Mouse (Mus musculus) bone marrow, adult 2 months (tissue): ENCODE results near the gene Crispld2. TPM values are rescaled to one million over a fixed set of nuclear protein-coding genes. Genes with fewer than 3 reads are reported as not detected.

Experiments
- H3K27ac ChIP-seq: fragments of 200-500 bp; 2 replicates; pipeline ENCODE4 v1.5.1; 2012; ENCODE audit warnings: low read depth, mild to moderate bottlenecking, control low read depth, inconsistent platforms, low read length; ENCODE audit not compliant: control insufficient read depth, poor library complexity, insufficient read depth
- H3K4me1 ChIP-seq: fragments of 200-500 bp; 2 replicates; pipeline ENCODE4 v1.6.1; 2011; ENCODE audit warnings: low read length; ENCODE audit not compliant: control insufficient read depth, insufficient read depth
- H3K4me3 ChIP-seq: fragments of 200-500 bp; replicated peaks from 2 replicates; pipeline ENCODE3; 2011; ENCODE audit warnings: mild to moderate bottlenecking, low read depth, low read length, control low read depth; ENCODE audit not compliant: control insufficient read depth
- CTCF ChIP-seq: fragments of 200-500 bp; IDR thresholded peaks from 2 replicates; pipeline ENCODE4 v1.5.1; 2011; ENCODE audit warnings: low read length, control low read depth; ENCODE audit not compliant: control insufficient read depth, insufficient read depth
- POLR2A ChIP-seq: fragments of 200-500 bp; IDR thresholded peaks from 2 replicates; pipeline ENCODE4 v1.6.1; 2011; ENCODE audit warnings: low read depth, mild to moderate bottlenecking, control low read depth, low read length, borderline replicate concordance; ENCODE audit not compliant: control insufficient read depth
- WGBS: fragments of 180-500 bp; shearing (Covaris S2); methylation state at CpG from one replicate; pipeline ENCODE4 v1.1.7; 2018; 5-methylcytosine and 5-hydroxymethylcytosine counted together
- polyA plus RNA-seq: library from polyadenylated mRNA; stranded (reverse); fragments of >200 nt; gene quantifications from 2 replicates; pipeline ENCODE4 v1.2.4, GENCODE M21; 2011; ENCODE audit warnings: low replicate concordance; ENCODE audit not compliant: missing spikeins, insufficient read depth, insufficient read length

The Crispld2 gene
- polyA plus RNA-seq, 1 experiment = 17.2 TPM

DNA sequence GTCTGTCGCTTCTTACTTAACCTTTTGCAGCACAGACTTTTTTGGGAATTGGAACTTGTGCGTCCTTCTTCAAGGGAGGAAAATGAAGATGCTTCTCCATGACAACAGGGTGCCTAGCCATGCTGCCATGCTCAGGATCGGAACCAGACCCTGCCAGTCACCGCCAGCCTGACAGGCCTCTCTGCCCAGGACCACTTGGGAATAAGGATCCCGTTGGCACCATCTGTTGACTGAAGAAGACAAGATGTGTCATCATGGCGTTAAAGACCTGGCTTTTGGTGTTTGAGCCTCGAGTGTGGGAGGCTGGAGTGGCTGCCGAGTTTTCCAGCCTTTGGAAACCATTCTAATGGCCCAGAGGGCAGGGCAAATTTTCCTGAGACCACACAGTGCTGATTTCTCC lies 45.4 kb downstream of the Crispld2 start:
- H3K4me3 ChIP-seq = no peak overlapping the region
- 81% methylated on average over 8 of the region's 8 CpGs for WGBS
- TF ChIP-seq POLR2A = no peak
- TF ChIP-seq CTCF = no peak
- H3K4me1 ChIP-seq = peaks cover 3% of the 10 kb centered on the region; the same call in 1 of the 2 replicates
- H3K27ac ChIP-seq = no peak overlapping the region

DNA sequence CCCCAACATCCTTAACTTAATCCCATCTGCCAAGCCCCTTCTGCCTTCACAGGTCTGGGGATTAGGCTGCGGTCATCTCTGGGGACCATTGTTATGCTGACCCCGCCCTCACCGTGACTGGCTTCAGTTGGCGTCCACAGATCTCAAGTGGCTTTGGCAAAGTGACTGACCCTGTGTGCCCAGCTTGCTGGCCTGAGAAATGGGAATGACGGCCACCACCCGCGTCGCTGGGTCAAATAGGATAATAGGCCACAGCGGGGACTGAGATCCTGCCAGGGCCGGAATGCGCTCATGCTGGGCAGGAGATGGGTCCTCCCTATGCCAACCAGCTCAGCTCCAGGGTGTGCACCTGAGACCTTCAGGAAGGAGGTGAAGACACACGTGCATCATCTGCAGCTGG lies 46.5 kb downstream of the Crispld2 start:
- TF ChIP-seq POLR2A (no peak), CTCF (no peak)
- H3K4me3 ChIP-seq = no peak overlapping the region
- no peak overlapping the region for H3K27ac ChIP-seq
- WGBS = 90% methylated on average over 12 of the region's 12 CpGs
- H3K4me1 ChIP-seq = peaks cover 3% of the 10 kb centered on the region; the same call in 1 of the 2 replicates

DNA sequence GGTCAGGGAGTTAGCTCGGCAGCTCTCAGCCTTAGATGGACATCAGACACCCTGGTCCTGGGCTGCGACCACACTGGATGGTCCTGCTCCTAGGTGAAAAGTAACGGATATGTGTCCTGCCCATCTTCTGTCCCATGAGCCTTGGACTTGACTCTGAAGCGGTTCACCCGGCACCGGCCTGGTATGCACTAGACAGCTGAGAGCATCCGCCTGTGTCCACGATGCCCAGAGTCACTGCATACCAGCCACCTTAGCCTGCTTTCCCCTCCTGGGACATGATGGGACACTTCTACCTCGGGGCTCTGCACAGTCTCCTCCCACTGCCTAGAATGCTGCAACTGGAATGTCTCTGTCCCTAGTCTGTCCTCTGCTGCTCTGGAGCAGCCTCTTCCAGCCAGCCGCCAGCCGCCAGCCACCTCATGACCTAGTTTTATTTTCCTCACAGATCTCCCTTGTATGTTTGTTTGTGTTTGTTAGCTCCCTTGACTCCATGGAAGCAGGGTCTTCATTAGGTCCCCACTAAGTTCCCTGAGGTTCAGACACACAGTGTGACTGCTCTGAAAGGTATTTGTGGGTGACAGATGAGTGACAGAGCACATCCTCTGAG lies 47.2 kb downstream of the Crispld2 start:
- H3K27ac ChIP-seq = peak overlapping the region; percentile 8; the same call in 1 of the 2 replicates
- no peak overlapping the region for H3K4me3 ChIP-seq
- H3K4me1 ChIP-seq = peaks cover 3% of the 10 kb centered on the region; the same call in 1 of the 2 replicates
- TF ChIP-seq POLR2A (no peak), CTCF (no peak)
- WGBS = 80% methylated on average over 11 of the region's 11 CpGs

DNA sequence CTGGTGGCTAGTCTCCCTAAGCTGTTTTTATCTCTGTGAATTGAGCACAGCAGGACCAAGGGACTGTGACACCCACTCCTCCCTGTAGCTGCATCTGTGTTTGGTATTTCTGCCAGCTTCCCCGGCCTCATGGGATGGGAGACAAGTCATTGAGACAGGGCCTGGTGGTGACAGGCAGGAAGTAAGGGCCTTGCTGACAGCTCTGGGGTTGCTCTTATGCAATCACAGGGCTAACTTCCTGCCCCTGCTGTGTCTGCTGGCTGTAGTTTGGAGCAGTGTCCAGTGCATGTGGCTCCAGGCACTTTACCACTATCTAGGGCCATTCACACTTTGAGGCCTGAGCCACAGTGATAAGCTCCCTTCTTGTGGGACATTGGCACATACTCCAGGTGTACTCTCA lies 48.6 kb downstream of the Crispld2 start:
- Histone ChIP-seq H3K27ac (peak overlapping the region; percentile 70), H3K4me3 (no peak overlapping the region), H3K4me1 (peaks cover 4% of the 10 kb centered on the region; the same call in 1 of the 2 replicates)
- TF ChIP-seq POLR2A (no peak), CTCF (no peak)
- 7% methylated on average over 1 of the region's 1 CpGs for WGBS

DNA sequence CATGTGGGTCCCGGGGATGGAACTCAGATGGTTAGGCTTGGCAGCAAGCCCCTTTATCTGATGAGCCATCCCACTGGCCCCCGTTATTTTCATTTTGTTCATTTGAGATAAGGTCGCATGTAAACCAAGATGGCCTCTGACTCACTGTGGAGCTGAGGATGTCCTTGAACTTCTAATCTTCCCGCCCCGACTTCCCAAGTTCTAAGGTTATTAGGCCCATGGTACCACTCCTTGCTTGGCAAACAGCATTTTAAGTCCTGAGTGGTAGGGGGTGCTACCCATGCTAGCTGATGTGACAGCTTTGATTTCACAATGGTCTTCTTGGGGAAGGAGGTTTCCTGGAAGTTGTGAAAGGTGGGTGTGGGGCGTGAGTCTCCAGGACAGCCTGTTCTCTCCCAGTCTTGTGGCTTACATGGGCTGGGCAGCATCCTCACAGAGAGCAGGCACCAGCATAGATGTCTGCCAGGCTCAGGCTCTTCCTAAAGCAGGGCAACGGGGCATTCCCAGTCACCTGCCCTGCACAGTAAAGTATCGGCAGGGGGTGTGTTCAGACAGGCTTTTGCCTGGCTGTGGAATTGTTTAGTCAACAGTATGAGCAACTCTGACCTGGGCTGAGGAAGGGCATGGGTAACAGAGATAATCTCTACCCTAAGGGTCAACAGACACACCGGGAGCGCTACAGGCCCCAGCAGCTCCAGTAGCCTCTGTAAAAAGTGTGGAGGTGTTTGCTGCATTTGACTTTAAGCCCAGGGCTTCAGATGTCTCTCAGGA lies 50.5 kb downstream of the Crispld2 start:
- 40% methylated on average over 10 of the region's 10 CpGs for WGBS
- TF ChIP-seq CTCF (no peak), POLR2A (peak; percentile 60)
- H3K4me1 ChIP-seq = peaks cover 4% of the 10 kb centered on the region; the same call in 1 of the 2 replicates
- peak overlapping the region; percentile 86 for H3K27ac ChIP-seq
- no peak overlapping the region for H3K4me3 ChIP-seq

DNA sequence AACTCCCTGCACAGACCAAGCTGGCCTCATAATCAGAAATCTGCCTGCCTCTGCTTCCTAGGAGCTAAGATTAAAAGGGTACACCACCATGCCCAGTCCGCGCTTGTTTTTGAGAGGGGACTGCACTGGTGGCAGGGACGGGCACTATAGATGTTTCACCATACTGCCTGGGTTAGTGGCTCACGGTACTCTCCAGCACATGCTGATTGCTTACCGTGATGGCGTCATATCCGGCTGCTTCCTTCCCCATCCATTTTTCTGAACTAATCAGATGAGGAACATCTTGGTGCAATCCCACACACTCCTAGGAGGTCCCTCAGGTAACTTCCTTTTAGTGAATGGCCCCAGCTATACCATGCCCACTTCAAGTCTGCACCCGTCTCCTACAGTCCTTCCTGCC lies 52.7 kb downstream of the Crispld2 start:
- peaks cover 9% of the 10 kb centered on the region for H3K4me1 ChIP-seq
- no peak overlapping the region for H3K4me3 ChIP-seq
- H3K27ac ChIP-seq = peak overlapping the region; percentile 77
- TF ChIP-seq POLR2A (no peak), CTCF (no peak)
- WGBS = 42% methylated on average over 8 of the region's 8 CpGs

DNA sequence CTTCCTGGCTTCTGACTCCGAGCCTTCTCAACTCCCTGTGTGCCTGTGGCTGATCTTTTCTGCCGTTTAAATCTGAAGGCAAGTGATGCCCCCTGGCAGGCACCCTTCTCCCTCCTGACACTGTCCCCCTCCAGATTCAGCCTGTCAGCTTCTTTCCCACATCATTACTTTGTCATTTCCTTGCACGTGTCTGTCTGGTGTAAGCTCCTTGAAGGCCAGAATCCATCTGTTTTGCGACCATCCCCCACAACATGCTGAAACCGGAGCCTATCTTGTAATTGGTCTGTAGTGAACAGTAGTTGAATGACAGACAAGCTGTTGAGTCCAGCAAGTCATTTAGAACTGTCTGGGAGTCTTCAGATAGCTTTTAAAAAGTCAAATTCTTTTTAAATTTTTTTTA lies 53.2 kb downstream of the Crispld2 start:
- TF ChIP-seq POLR2A (no peak), CTCF (no peak)
- H3K4me1 ChIP-seq = peaks cover 9% of the 10 kb centered on the region
- 53% methylated on average over 5 of the region's 5 CpGs for WGBS
- peak overlapping the region; percentile 77 for H3K27ac ChIP-seq
- H3K4me3 ChIP-seq = no peak overlapping the region

DNA sequence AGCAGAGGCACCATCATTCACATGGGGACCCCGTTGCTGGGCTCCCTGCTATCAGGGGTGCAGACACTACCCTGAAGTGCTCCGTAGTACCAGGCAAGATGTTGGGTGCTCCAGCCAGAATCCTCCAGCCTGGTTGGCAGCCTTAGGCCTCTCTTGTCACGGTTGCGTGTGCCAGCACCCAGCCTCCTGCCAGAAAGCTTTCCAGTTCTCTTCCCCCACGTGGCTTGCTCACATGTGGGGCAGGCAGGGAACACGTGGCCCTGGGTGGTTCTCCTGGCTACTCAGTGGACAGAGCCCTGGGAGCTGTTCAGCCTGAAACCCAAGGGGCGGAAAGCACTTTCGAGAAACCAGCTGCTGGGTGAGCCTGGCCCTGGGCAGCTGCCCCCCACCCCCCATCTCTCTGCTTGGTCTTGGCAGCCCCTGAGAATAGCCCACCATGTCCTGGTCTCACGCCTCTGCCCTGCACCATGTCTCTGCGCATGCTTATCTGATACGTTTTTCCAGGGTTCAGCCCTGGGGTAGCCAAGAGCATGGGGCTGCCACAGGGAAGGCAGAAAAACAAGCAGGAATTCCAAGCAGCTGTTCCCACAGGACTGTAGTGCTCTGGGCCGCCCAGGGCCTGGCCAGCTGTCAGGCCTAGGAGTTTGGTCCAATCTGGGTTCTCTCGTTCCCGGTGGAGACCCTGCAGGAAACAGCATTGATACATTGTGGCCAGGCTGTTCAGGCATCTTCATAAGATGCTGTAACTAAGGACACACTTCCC lies 54.2 kb downstream of the Crispld2 start:
- no peak overlapping the region for H3K4me3 ChIP-seq
- 81% methylated on average over 14 of the region's 14 CpGs for WGBS
- peaks cover 7% of the 10 kb centered on the region for H3K4me1 ChIP-seq
- H3K27ac ChIP-seq = peak overlapping the region; percentile 25
- no peak for TF ChIP-seq POLR2A
